Mouse (Mus musculus): ENCODE measurements around the gene Tgfbr3. TPM values are rescaled to one million over a fixed set of nuclear protein-coding genes. Genes with fewer than 3 reads are reported as not detected.
A peak's percentile ranks its signal among the peaks of the same experiment; 100 is the strongest.

The Tgfbr3 gene
- total RNA-seq, 2 experiments from 2014 or later = 13.3 to 16.3 TPM

DNA sequence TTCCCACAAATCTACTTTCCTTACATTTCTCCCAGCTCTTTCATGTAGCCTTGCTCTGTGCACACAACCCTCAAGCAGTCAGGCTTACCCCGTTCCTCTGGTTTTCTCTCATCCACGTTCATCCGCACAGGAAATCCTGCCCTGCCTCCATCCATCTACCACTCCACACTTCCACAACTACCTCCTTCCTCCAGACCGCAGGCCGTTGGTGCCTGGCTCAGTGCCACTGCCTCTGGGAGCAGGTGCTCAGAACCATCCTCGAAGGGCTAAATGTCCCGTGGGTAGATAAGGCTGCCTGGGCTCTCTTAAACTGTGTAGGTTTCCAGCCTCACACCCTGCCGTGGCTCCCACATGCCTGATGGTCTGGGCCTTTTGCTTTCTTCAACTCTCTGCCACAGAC is 197.3 kb downstream of the Tgfbr3 start:
- DNase-seq (ENCODE audit: extremely low spot score in 1 of 2, low spot score in 1 of 2) = no peak

GRCm38 (mm10) chr5:107089966-107090365 is 199.5 kb downstream of the Tgfbr3 start:
- no peak for DNase-seq (ENCODE audit: extremely low spot score in 1 of 2, low spot score in 1 of 2)

DNA sequence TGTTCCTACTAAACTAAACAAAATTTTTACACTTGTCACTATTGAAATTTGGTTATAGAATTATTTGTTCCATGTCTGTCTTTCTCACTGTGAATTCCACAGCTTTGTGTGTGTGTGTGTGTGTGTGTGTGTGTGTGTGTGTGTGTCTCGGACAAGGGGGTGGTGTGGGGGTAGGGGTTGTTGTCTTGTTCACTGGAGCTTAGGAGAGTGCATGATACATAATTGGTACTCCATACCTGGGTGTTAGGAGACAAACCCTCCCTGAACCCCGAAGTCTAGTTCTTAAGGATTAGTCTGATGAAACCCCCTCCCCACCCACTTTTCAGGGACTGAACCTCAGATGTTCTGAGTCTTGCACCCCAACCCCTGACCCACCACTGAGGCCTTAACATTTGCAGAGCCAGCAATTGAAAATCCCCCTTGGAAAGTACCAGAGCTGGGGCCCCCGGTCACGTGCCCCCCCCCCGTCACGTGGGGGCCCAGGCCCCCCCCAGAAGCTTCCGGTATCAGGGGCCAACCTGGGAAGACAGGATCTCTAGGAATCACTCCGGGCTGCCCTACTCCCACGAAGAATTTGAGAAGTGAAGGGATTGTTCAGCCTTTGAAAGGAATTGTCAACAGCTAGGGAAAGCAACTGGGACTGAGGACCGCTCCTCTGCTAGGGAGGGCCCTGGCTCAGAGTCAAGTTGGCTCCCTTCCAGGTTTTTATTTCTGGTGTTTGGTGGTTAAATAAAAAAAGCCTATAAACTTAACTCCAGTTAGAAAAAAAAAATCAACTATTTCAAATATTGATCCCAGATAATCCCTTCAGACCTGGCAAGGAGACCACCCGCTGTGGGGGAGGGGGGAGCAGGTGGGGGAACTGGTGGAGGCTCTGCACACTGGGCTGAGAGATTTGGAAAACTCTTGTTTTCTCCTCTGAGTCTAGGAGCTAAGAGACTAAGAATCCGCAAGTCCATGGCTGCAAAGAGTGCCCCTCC is 201.3 kb downstream of the Tgfbr3 start:
- peak; percentile 38 to 66 for DNase-seq (ENCODE audit: extremely low spot score in 1 of 2, low spot score in 1 of 2)

DNA sequence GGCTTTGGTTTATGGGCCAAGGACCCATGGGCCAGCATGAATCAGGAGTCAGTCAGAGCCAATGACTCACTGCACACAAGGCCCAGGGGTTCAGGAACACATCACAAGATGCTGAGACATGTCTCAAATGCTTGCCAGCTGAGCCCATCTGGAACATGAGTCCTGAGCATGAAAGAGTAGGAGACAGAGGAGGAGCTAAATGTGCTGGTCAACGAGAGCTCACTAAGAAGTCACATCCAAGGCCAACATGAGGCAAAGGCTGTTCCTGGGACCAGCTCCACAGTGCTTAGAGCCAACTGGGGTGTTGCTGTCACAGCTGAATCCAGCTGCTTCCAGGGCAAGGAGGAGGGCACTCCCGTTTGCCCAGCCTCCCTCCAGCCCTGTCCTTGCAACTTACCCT is 202.1 kb downstream of the Tgfbr3 start:
- no peak for DNase-seq (ENCODE audit: extremely low spot score in 1 of 2, low spot score in 1 of 2)

DNA sequence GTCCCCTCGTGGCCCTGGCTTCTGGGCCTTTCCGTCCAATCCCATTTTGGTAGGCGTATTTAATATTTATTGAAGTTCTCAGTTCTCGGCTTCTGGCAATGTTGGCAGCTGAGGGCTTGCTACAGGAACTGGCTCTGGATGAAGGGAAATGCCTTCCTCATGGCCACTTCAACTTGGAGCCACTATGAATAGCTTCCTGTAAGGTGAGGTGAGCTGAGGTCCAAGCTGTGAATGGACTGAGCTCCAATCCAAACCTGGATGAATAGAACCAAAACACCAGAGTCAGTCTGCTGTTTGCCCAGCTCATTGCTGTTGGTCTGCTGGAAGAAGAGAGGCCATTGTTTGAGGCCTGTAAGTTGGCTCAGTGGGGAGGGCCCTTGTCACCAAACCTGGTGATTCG is 203.3 kb downstream of the Tgfbr3 start:
- DNase-seq (ENCODE audit: extremely low spot score in 1 of 2, low spot score in 1 of 2) = no peak

- DNase-seq (ENCODE audit: extremely low spot score in 1 of 2, low spot score in 1 of 2) = no peak
Measured at GRCm38 (mm10) chr5:107084431-107084830, 205.0 kb downstream of the Tgfbr3 start.

DNA sequence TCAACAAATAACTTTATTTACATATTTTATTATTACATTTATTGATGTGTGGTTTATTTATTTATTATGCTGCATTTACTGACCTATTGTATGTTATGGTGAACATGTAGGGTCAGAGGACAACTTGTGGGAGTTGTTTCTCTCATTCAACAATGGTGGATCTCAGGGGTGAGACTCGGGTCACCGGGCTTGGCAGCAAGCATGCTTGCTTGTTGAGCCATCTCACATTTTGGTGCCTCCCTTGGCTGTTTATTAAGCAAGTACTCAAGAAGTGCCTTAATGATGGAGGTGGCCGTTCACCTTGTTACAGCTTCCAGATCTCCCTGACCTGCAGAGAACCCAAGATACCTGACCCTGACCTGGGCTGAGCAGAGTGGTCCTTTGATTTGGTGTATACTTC is 207.4 kb downstream of the Tgfbr3 start:
- DNase-seq (ENCODE audit: extremely low spot score in 1 of 2, low spot score in 1 of 2) = no peak

DNA sequence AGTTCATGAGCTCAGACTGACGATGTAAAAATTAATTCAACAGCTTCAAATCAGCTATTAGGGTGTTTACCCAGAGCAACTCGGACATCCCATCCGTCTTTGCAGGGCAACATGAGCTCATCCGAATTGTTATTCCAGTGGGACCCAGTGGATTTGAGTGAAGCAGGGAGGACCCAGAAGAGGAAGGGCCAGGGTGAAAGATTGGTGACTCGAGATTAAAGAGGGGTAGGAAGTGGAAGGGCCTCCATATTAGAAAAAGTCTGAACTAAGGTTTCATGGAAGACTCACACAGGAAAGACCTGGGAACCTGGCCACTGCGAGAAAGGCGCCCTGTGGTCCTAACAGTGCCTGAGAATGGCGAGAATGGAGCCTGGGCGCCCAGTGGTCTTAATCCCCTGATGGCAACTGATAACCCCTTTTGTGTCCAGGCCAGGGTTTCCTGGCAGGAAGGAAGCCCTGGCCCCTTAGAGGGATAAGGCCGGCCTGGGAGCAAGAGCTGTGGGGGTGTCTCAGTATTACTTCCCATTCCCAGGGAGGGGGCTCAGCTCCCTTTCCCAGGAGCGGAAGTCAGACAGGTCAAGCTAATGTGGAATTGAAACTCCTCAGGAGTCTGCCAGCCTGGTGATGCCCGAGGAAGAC is 208.3 kb downstream of the Tgfbr3 start:
- DNase-seq (ENCODE audit: extremely low spot score in 1 of 2, low spot score in 1 of 2) = no peak

- DNase-seq (ENCODE audit: extremely low spot score in 1 of 2, low spot score in 1 of 2) = no peak
Measured at GRCm38 (mm10) chr5:107079920-107080319, 209.5 kb downstream of the Tgfbr3 start.

- peak in 1 of 2 experiments; percentile 54 for DNase-seq (ENCODE audit: extremely low spot score in 1 of 2, low spot score in 1 of 2)
Measured at GRCm38 (mm10) chr5:107079146-107079638, 210.2 kb downstream of the Tgfbr3 start.

DNA sequence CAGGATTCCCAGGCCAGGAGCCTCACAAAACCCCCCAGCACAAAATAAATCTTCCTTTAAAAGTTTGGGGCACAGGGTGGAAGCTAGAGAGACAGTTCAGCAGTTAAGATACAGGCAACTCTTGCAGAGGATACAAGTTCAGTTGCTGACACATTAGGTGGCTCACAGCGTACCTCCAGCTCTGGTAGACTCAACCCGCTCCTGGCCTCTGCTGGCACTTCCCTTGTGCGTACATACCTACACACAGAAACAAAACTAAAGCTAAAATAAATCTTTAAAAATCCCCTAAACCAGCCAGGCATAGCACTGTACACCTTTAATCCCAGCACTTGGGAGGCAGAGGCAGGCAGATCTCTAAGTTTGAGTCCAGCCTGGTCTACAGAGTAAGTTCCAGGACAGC is 211.1 kb downstream of the Tgfbr3 start:
- DNase-seq (ENCODE audit: extremely low spot score in 1 of 2, low spot score in 1 of 2) = no peak

DNA sequence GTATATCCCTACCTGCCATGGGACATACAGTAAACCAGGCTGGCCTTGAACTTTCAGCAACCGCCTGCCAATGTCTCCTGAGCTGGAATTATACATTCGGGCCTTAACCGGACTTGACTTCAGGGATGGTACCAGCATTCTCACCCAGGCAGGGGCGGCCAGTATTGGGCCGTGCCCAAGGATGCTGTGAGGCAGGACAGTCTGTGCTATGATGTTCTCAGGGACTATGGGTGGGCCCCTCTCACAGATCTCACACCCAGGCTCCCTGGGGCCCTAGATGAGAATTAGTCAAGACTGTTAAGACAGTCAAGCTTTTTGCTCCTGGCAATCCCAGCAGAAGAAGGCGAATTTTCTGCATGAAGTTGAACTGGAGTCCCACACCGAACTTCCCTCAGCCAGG is 211.5 kb downstream of the Tgfbr3 start:
- no peak for DNase-seq (ENCODE audit: extremely low spot score in 1 of 2, low spot score in 1 of 2)

DNA sequence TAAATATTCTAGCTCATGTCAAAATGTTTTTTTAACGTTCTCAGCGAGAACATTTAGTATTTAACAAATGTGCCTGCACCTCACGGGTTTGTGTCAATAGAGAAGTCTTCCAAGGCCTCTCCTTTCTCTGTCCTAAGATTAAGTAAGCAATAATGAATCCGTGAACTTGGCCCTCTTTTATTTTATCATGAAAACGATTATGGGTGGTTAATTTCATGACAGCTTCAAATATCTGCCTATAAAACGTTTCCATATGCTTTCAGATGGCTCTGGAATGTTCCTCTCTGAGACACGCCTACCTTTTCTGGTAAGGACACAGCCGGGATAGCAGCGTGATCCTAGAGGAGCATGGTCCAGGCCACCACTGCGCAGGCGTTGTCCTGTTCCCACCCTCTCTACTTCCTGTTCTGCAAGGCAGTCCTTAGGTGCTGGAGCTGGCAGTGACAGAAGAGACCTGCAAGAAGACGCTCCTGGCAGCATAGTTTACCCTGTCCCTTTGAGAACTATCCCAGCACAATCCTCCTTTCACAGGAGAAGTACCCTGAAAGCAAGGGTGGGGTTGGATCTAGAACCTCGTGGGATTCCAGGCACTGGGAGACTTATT is 214.3 kb downstream of the Tgfbr3 start:
- no peak for DNase-seq (ENCODE audit: extremely low spot score in 1 of 2, low spot score in 1 of 2)

DNA sequence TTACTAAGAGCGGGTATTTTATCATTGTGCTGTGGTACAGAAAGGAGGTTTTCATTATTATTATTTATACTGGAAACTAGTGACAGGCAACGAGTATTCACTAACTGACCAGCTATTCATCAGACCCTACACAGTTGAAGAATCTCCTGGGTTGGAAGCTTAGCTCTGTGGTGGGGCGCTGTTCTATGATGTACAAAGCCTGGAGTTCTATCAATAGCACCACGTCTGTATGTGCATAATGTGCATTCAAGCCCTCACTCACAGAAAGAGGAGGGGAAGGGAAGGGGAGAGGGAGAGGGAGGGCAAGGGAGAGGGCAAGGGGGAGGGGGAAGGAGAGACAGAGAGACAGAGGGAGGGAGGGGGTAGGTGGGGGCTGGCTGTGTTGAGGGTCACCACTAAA is 215.1 kb downstream of the Tgfbr3 start:
- no peak for DNase-seq (ENCODE audit: extremely low spot score in 1 of 2, low spot score in 1 of 2)

- DNase-seq (ENCODE audit: extremely low spot score in 1 of 2, low spot score in 1 of 2) = no peak
Measured at GRCm38 (mm10) chr5:107073536-107073935, 215.9 kb downstream of the Tgfbr3 start.

- no peak for DNase-seq (ENCODE audit: extremely low spot score in 1 of 2, low spot score in 1 of 2)
Measured at GRCm38 (mm10) chr5:107068146-107068545, 221.3 kb downstream of the Tgfbr3 start.

DNA sequence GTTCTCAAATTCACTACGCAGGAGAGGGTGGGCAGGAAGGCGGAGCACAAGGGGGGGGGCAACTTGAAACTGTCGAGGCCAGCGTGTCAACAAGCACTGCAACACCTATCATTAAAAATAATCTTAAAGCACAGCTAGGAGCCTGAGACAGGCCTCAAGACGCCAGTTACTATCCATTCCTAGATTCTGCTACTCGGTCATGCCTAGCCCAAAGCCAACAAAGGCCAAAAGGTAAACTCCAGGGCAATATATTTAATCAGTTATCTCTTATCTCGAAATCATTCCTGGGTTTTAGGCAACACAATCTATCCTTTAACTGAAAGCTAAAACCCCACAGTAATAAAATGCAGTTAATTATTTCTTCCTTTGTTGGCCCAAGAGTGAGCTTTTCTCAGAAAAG is 221.9 kb downstream of the Tgfbr3 start:
- no peak for DNase-seq (ENCODE audit: extremely low spot score in 1 of 2, low spot score in 1 of 2)

- no peak for DNase-seq (ENCODE audit: extremely low spot score in 1 of 2, low spot score in 1 of 2)
Measured at GRCm38 (mm10) chr5:107064922-107065321, 224.5 kb downstream of the Tgfbr3 start.

- DNase-seq (ENCODE audit: extremely low spot score in 1 of 2, low spot score in 1 of 2) = no peak
Measured at GRCm38 (mm10) chr5:107062229-107062852, 227.1 kb downstream of the Tgfbr3 start.

GRCm38 (mm10) chr5:107059514-107059913 is 229.9 kb downstream of the Tgfbr3 start:
- no peak for DNase-seq (ENCODE audit: extremely low spot score in 1 of 2, low spot score in 1 of 2)

- no peak for DNase-seq (ENCODE audit: extremely low spot score in 1 of 2, low spot score in 1 of 2)
Measured at GRCm38 (mm10) chr5:107058642-107059041, 230.8 kb downstream of the Tgfbr3 start.

Data from layer of hippocampus, postnatal 25 days (tissue).